ENCODE assay signal across 8 mouse cellular contexts in the genomic region with DNA sequence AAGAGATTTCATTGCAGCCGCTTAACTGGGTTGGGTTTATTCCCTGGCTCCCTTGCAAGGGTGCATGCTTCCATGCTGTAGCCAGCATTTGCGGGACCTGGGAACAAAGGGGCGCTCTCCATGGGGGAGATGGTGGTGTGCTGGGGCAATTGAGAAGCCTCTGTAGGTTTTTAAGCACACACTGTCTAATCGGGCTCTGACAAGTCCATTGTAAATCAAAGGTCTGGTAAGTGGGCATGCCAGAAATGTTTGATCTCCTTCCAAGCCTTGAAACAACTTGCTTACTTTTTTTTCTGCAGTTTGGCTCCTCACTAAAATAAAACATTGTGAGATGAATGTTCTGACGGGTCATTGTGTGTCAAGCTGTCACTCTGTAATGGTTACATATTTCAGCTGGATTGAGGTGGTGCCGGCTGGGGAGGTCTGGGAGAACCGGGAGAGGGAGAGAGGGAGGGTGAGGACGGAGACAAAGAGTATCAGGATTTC.
A peak's percentile ranks its signal among the peaks of the same experiment; 100 is the strongest.
DNase-seq lines count a peak whose midpoint lies in the region; ATAC-seq lines count a peak whose summit lies in the region.

No protein-coding gene starts in this region.

- no peaks in the 10 kb centered on the region for H3K36me3 ChIP-seq in forebrain, embryonic 10.5 days (replicated peaks)
- no peaks in the 10 kb centered on the region for H3K36me3 ChIP-seq in intestine, embryonic 15.5 days

- H3K27ac ChIP-seq in forebrain, embryonic 10.5 days = peak overlapping the region; percentile 61
- H3K27ac ChIP-seq in intestine, embryonic 15.5 days = 0 out of 2 replicates have a peak overlapping the region, but pooled peaks have one; percentile 48

- no peak overlapping the region for H3K9ac ChIP-seq in intestine, embryonic 15.5 days

- H3K4me1 ChIP-seq in forebrain, embryonic 10.5 days = peaks cover 56% of the 10 kb centered on the region
- peaks cover 5% of the 10 kb centered on the region for H3K4me1 ChIP-seq in intestine, embryonic 15.5 days (replicated peaks)

- no peaks in the 10 kb centered on the region for H3K9me3 ChIP-seq in forebrain, embryonic 10.5 days
- H3K9me3 ChIP-seq in intestine, embryonic 15.5 days = no peaks in the 10 kb centered on the region

- ATAC-seq in intestine, embryonic 15.5 days = peak; percentile 67

- H3K4me2 ChIP-seq in intestine, embryonic 15.5 days (replicated peaks) = no peak overlapping the region

- H3K27me3 ChIP-seq in forebrain, embryonic 10.5 days (ENCODE audit: poor library complexity, severe bottlenecking) = no peaks in the 10 kb centered on the region
- H3K27me3 ChIP-seq in intestine, embryonic 15.5 days (replicated peaks) = no peaks in the 10 kb centered on the region

- 11% methylated on average over 8 of the region's 8 CpGs for WGBS in forebrain, embryonic 10.5 days
- whole genome bisulfite sequencing in intestine, embryonic 15.5 days = 5% methylated on average over 8 of the region's 8 CpGs

- peak; percentile 7 for DNase-seq in kidney, adult 11 months
- DNase-seq in kidney, adult 18-20 months = no peak
- DNase-seq in forebrain, embryonic 10.5 days (ENCODE audit: extremely low spot score, low spot score) = peak; percentile 19
- peak; percentile 50 to 72 for DNase-seq in lung, postnatal 4 days
- DNase-seq in spleen, postnatal 10 days (ENCODE audit: low spot score in 2 of 2) = no peak
- no peak for DNase-seq in cerebellum, postnatal 4 days (ENCODE audit: low spot score in 2 of 2)
- no peak for DNase-seq in cerebellum, adult 8-10 months

- no peak overlapping the region; the same call in 1 of the 2 replicates for H3K4me3 ChIP-seq in forebrain, embryonic 10.5 days
- no peak overlapping the region for H3K4me3 ChIP-seq in intestine, embryonic 15.5 days (replicated peaks)

Comparison
In these comparisons a context has a peak if more than half of its experiments do, and no peak if none do; other contexts are left out.
1. DNase-seq: peak in kidney, adult 11 months (single experiment), forebrain, embryonic 10.5 days (single experiment) and lung, postnatal 4 days (2 of 2); none in kidney, adult 18-20 months (single experiment), spleen, postnatal 10 days (0 of 2), cerebellum, postnatal 4 days (0 of 2) and cerebellum, adult 8-10 months (single experiment).